Mouse (Mus musculus) ES-E14 (cell line): ENCODE measurements at regions not wholly inside any gene's neighbourhood (a gene's known extent, or its start where the extent isn't known, plus 50 kb on each side); places are given as distances from the start of the nearest gene placed in this dataset.

ENCODE experiments used
- DNase-seq: peaks from one replicate; pipeline ENCODE4 v3.0.0-alpha.2; 2013; ENCODE audit warnings: low read depth, low spot score
- H3K27ac ChIP-seq: 2 replicates; pipeline ENCODE4 v1.5.1; 2012; ENCODE audit warnings: low read depth, mild to moderate bottlenecking, low read length, moderate library complexity, mixed read lengths; ENCODE audit not compliant: poor library complexity, insufficient read depth, severe bottlenecking
- H3K36me3 ChIP-seq: 2 replicates; pipeline ENCODE4 v1.6.1; 2012; ENCODE audit warnings: mild to moderate bottlenecking, low read length, moderate library complexity, mixed read lengths; ENCODE audit not compliant: control insufficient read depth, poor library complexity, insufficient read depth, severe bottlenecking
- H3K4me1 ChIP-seq, 2 experiments: fragments of 150-350 bp in 1 of 2; sonication (generic) in 1 of 2; 2 replicates each; pipeline ENCODE4 v1.6.1; 2012; ENCODE audit warnings: low read length in 2 of 2, mild to moderate bottlenecking in 1 of 2, mixed read lengths in 1 of 2; ENCODE audit not compliant: control insufficient read depth in 2 of 2, insufficient read depth in 2 of 2, poor library complexity in 1 of 2
- H3K4me3 ChIP-seq, 2 experiments: fragments of 150-350 bp in 1 of 2; sonication (generic) in 1 of 2; 2 replicates each; pipeline ENCODE4 v1.5.1; 2012; ENCODE audit warnings: low read length in 2 of 2, low read depth in 1 of 2, mild to moderate bottlenecking in 1 of 2, mixed read lengths in 1 of 2; ENCODE audit not compliant: insufficient read depth in 1 of 2, poor library complexity in 1 of 2, severe bottlenecking in 1 of 2
- H3K9ac ChIP-seq: 2 replicates; pipeline ENCODE4 v1.6.1; 2012; ENCODE audit warnings: low read depth, mild to moderate bottlenecking, low read length, mixed read lengths; ENCODE audit not compliant: poor library complexity, insufficient read depth, severe bottlenecking
- H3K9me3 ChIP-seq: fragments of 150-350 bp; sonication (generic); 2 replicates; pipeline ENCODE4 v1.6.1; 2012; ENCODE audit warnings: low read depth, mild to moderate bottlenecking, low read length; ENCODE audit not compliant: control insufficient read depth, insufficient read depth
- CHD2 ChIP-seq: IDR thresholded peaks from 2 replicates; pipeline ENCODE4 v1.6.1; 2014; ENCODE audit warnings: mild to moderate bottlenecking, low read depth, low read length, inconsistent platforms
- HCFC1 ChIP-seq: IDR thresholded peaks from 2 replicates; pipeline ENCODE4 v1.6.1; 2012; ENCODE audit warnings: low read length, inconsistent platforms, borderline replicate concordance; ENCODE audit not compliant: insufficient read depth
- MAFK ChIP-seq: IDR thresholded peaks from 2 replicates; pipeline ENCODE4 v1.6.1; 2014; ENCODE audit warnings: mild to moderate bottlenecking, low read depth, low read length, inconsistent platforms; ENCODE audit not compliant: insufficient read depth
- ZC3H11A ChIP-seq: IDR thresholded peaks from 2 replicates; pipeline ENCODE4 v1.6.1; 2012; ENCODE audit warnings: low read depth, mild to moderate bottlenecking, inconsistent platforms, low read length, borderline replicate concordance
- ZNF384 ChIP-seq: IDR thresholded peaks from 2 replicates; pipeline ENCODE4 v1.6.1; 2012; ENCODE audit warnings: low read depth, low read length, inconsistent platforms
- in situ Hi-C, 2 experiments: fragments of 600-800 bp; cut with MboI; formaldehyde crosslinking; loops; one replicate each; pipeline ENCODE4 v1.15.1; 2025; ENCODE audit warnings: low sequenced_read_pairs in 2 of 2, inconsistent platforms in 1 of 2; ENCODE audit not compliant: unreplicated experiment in 2 of 2

GRCm38 (mm10) chr7:119356251-119356650 lies 102.8 kb downstream of the Gp2 start:
- TF ChIP-seq HCFC1 (no peak), CHD2 (no peak), ZC3H11A (no peak), MAFK (no peak), ZNF384 (no peak)
- in situ Hi-C loops, result no loop called here

GRCm38 (mm10) chr7:119352571-119352970 lies 106.5 kb downstream of the Gp2 start:
- Histone ChIP-seq H3K27ac (no peak overlapping the region), H3K4me1 (no peaks in the 10 kb centered on the region), H3K4me3 (no peak overlapping the region), H3K36me3 (no peaks in the 10 kb centered on the region), H3K9ac (no peak overlapping the region), H3K9me3 (no peaks in the 10 kb centered on the region)
- no peak for TF ChIP-seq MAFK
- no peak for TF ChIP-seq ZNF384
- TF ChIP-seq HCFC1, result no peak
- DNase-seq, result no peak
- in situ Hi-C loops, result no loop called here

More at GRCm38 (mm10) chr7:119356251-119356650, 102.8 kb downstream of the Gp2 start:
- Histone ChIP-seq H3K4me1 (no peaks in the 10 kb centered on the region), H3K9ac (no peak overlapping the region), H3K36me3 (no peaks in the 10 kb centered on the region), H3K27ac (no peak overlapping the region), H3K4me3 (no peak overlapping the region), H3K9me3 (no peaks in the 10 kb centered on the region)
- peak; percentile 39 for DNase-seq

- Histone ChIP-seq H3K27ac (no peak overlapping the region), H3K9ac (no peak overlapping the region)
- in situ Hi-C loops, result no loop called here
These were observed 108.4 kb downstream of the Gp2 start for GRCm38 (mm10) chr7:119350641-119351040.

GRCm38 (mm10) chr7:119343380-119343779 lies 115.7 kb downstream of the Gp2 start:
- H3K9ac ChIP-seq, result no peak overlapping the region
- H3K4me3 ChIP-seq, result no peak overlapping the region
- H3K36me3 ChIP-seq, result no peaks in the 10 kb centered on the region
- in situ Hi-C loops, result no loop called here
- no peak for TF ChIP-seq MAFK
- no peak for TF ChIP-seq CHD2
- TF ChIP-seq ZC3H11A, result no peak
- no peak for TF ChIP-seq HCFC1
- no peak for TF ChIP-seq ZNF384
- H3K4me1 ChIP-seq, result no peaks in the 10 kb centered on the region
- DNase-seq, result no peak
- no peaks in the 10 kb centered on the region for H3K9me3 ChIP-seq
- no peak overlapping the region for H3K27ac ChIP-seq

More at GRCm38 (mm10) chr7:119350641-119351040, 108.4 kb downstream of the Gp2 start:
- Histone ChIP-seq H3K36me3 (no peaks in the 10 kb centered on the region), H3K4me3 (no peak overlapping the region), H3K9me3 (no peaks in the 10 kb centered on the region), H3K4me1 (no peaks in the 10 kb centered on the region)
- TF ChIP-seq CHD2 (no peak), ZNF384 (no peak), MAFK (no peak), ZC3H11A (no peak), HCFC1 (no peak)
- no peak for DNase-seq

GRCm38 (mm10) chr7:119333102-119333501 lies 126.0 kb downstream of the Gp2 start:
- Histone ChIP-seq H3K4me1 (peaks cover 0 to 4% of the 10 kb centered on the region in 2 experiments; a peak in 2 of 4 replicates), H3K27ac (no peak overlapping the region)
- TF ChIP-seq ZNF384 (no peak), MAFK (no peak), HCFC1 (no peak), ZC3H11A (no peak), CHD2 (no peak)

More at GRCm38 (mm10) chr7:119333102-119333501, 126.0 kb downstream of the Gp2 start:
- no peak overlapping the region for H3K4me3 ChIP-seq
- no peak for DNase-seq
- H3K9me3 ChIP-seq, result no peaks in the 10 kb centered on the region
- H3K36me3 ChIP-seq, result no peaks in the 10 kb centered on the region
- no peak overlapping the region for H3K9ac ChIP-seq
- in situ Hi-C loops, result no loop called here
